Mouse (Mus musculus) gastrocnemius, adult 8-10 months (tissue): ENCODE measurements around the gene Gpr107. TPM values are rescaled to one million over a fixed set of nuclear protein-coding genes. Genes with fewer than 3 reads are reported as not detected.

Source experiments
- DNase-seq, 2 experiments: peaks; one replicate each; pipeline ENCODE4 v3.0.0; 2022; ENCODE audit warnings: low spot score in 2 of 2
- total RNA-seq, 4 experiments: library from RNA; stranded (reverse); gene quantifications; 2 replicates each; pipeline ENCODE4 v1.2.4; 2022

Gpr107 gene
- total RNA-seq, 4 experiments from 2014 or later = 23.1 to 26.2 (median 24.2) TPM

- no peak for DNase-seq
Measured at GRCm38 (mm10) chr2:31194356-31195021, 42.4 kb downstream of the Gpr107 start.

- no peak for DNase-seq
Measured at GRCm38 (mm10) chr2:31198621-31199020, 46.5 kb downstream of the Gpr107 start.

- no peak for DNase-seq
Measured at GRCm38 (mm10) chr2:31200051-31200450, 47.9 kb downstream of the Gpr107 start.

- no peak for DNase-seq
Measured at GRCm38 (mm10) chr2:31201851-31202250, 49.7 kb downstream of the Gpr107 start.

GRCm38 (mm10) chr2:31202357-31202756 lies 50.2 kb downstream of the Gpr107 start:
- no peak for DNase-seq

GRCm38 (mm10) chr2:31202956-31203355 lies 50.8 kb downstream of the Gpr107 start:
- no peak for DNase-seq

GRCm38 (mm10) chr2:31204677-31205076 lies 52.6 kb downstream of the Gpr107 start:
- no peak for DNase-seq

GRCm38 (mm10) chr2:31206211-31206610 lies 54.1 kb downstream of the Gpr107 start:
- no peak for DNase-seq

GRCm38 (mm10) chr2:31206882-31207281 lies 54.8 kb downstream of the Gpr107 start:
- no peak for DNase-seq

- no peak for DNase-seq
Measured at GRCm38 (mm10) chr2:31208544-31209142, 56.5 kb downstream of the Gpr107 start.

- DNase-seq = no peak
Measured at GRCm38 (mm10) chr2:31209525-31209924, 57.4 kb downstream of the Gpr107 start.

- no peak for DNase-seq
Measured at GRCm38 (mm10) chr2:31210144-31210847, 58.2 kb downstream of the Gpr107 start.

GRCm38 (mm10) chr2:31211204-31211603 lies 59.1 kb downstream of the Gpr107 start:
- DNase-seq = no peak

- DNase-seq = no peak
Measured at GRCm38 (mm10) chr2:31214211-31214796, 62.2 kb downstream of the Gpr107 start.

- no peak for DNase-seq
Measured at GRCm38 (mm10) chr2:31218611-31219010, 66.5 kb downstream of the Gpr107 start.

- no peak for DNase-seq
Measured at GRCm38 (mm10) chr2:31219470-31219869, 67.4 kb downstream of the Gpr107 start.

- no peak for DNase-seq
Measured at GRCm38 (mm10) chr2:31220844-31221243, 68.7 kb downstream of the Gpr107 start.

- no peak for DNase-seq
Measured at GRCm38 (mm10) chr2:31221582-31221981, 69.5 kb downstream of the Gpr107 start.

- DNase-seq = no peak
Measured at GRCm38 (mm10) chr2:31228768-31229311, 76.7 kb downstream of the Gpr107 start.

- no peak for DNase-seq
Measured at GRCm38 (mm10) chr2:31239203-31239696, 87.1 kb downstream of the Gpr107 start.

- DNase-seq = no peak
Measured at GRCm38 (mm10) chr2:31239833-31240232, 87.7 kb downstream of the Gpr107 start.

GRCm38 (mm10) chr2:31241639-31242038 lies 89.5 kb downstream of the Gpr107 start:
- no peak for DNase-seq
